Mouse (Mus musculus): Measurements from ENCODE around the gene Cdk11b.

GRCm38 (mm10) chr4:155577132-155577531 lies 47.5 kb upstream of the Cdk11b start:
- no peak for TF ChIP-seq CTCF (IDR thresholded peaks at IDR 0.05; ENCODE audit: low read depth, low read length)
- no peak for TF ChIP-seq POLR2A (IDR thresholded peaks at IDR 0.05; ENCODE audit: borderline replicate concordance, low read depth, low read length)

Data from bone marrow macrophage, adult 2 months (primary cell).